Mouse (Mus musculus) CD4-positive helper T cell, adult 2 months (primary cell): ENCODE measurements around the gene Tmtc1.
A peak's percentile ranks its signal among the peaks of the same experiment; 100 is the strongest.

Experiments used
- DNase-seq: peaks from one replicate; pipeline ENCODE4 v3.0.0-alpha.2; 2012; ENCODE audit warnings: low read depth, missing footprints, low spot score

Tmtc1 gene

DNA sequence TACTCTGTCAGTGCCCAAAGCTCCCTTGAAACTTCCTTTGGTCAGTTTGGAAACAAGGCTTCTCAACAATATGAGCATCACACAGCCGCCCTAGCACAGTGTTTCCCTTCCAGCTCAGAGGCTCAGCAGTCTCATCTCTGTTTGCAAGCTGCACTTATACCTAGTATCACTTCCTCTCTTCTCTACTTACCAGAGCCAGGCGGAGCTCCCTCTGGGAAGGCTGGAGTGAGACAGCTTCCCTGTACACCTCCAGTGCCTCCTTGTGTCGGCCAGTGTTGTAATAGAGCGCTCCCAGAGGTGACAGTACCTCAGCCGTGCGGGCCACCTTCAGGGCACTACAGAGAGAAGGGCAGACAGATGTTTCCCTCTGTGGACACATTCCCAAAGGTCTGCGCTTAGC, 197.6 kb downstream of the Tmtc1 start:
- DNase-seq: no peak

DNA sequence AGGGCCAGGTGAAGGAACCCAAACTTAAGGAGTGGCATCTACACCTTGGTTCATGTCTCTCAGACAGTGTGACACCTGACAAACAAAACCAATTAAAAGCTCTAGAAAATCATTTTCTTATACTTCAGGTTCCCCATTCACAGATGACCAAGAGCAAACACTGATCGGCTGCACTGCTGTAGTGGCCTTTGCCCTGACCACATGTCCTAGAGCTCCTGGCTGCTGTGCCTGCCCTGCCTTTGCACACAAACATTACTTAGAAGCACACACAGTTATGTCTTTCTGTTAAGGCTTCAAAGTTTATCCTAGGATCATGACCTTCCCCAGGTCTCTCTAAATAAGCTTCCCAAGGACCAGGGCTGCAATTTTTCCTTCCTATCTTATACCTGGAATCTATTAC, 199.4 kb downstream of the Tmtc1 start:
- DNase-seq: no peak

DNA sequence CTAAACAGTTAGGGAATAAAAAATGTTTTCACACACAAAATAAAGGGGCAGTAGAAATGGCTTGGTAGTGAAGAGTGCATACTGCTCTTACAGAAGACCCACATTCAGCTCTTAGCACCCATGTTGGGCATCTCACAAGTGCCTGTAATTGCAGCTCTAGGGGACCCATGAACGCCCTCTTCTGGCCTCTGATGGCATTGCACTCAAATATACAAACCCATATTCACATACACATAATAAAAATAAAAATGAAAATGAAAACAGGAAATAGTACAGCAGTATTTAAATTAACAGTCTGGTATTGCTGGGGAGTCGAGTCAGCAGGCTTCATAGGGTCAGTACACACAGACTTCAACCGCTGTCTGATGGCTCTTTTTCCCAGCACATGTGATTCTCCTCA, 201.9 kb downstream of the Tmtc1 start:
- no peak for DNase-seq

DNA sequence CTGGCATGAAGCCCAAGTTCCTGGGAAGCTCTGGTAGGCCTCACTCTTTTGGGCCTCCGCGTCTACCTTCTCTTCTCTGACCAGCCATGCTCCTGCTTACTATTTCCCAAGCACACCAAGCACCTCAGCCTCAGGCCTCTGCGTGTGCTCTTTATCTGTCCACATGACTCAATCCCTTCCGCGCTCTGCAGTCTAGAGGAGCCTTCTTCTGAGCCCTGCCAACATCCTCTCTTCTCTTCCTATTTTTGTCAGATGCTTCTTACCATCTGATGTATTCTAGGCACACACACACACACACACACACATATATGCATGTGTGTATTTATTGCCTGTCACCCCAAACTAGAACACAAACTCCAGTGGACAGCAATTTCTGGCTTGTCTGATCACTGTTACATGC, 202.5 kb downstream of the Tmtc1 start:
- no peak for DNase-seq

DNA sequence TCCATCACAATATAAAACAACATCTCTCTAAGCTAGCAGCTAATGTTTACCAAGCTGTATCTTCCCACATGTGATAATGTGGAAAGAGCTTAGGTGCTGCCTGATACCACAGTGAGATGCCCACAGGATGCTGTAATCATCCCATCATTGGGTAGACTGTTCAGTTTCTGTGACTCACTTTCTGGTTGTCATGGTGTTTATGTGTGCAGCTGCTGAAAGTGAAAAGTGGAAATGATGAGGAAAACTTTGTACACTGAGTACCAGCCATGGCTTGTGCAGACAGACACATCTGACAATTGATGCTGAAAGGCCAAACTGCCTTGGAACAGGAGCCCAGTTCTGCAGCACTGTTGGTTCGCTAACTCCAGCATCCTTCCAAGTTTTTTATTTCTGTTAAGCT, 204.9 kb downstream of the Tmtc1 start:
- no peak for DNase-seq

DNA sequence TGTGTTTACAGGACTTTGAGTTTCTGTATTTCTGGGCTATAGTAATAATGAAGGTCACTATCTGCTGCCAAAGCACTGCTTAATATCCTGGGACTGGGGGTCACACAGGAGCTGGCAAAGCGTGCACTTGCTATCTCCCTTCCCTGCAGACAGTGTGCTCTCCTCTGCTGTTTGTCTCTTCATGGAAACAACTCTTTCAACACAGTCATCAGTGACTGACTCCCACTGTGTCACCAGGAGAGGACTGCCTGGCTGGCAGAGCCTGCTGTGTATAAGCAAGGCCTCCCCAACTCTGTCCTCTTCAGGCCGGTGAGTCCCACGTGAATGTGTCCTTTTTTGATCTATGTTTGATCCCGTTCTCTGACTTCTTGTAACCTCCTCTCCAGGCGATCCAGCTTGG, 206.7 kb downstream of the Tmtc1 start:
- DNase-seq: no peak

DNA sequence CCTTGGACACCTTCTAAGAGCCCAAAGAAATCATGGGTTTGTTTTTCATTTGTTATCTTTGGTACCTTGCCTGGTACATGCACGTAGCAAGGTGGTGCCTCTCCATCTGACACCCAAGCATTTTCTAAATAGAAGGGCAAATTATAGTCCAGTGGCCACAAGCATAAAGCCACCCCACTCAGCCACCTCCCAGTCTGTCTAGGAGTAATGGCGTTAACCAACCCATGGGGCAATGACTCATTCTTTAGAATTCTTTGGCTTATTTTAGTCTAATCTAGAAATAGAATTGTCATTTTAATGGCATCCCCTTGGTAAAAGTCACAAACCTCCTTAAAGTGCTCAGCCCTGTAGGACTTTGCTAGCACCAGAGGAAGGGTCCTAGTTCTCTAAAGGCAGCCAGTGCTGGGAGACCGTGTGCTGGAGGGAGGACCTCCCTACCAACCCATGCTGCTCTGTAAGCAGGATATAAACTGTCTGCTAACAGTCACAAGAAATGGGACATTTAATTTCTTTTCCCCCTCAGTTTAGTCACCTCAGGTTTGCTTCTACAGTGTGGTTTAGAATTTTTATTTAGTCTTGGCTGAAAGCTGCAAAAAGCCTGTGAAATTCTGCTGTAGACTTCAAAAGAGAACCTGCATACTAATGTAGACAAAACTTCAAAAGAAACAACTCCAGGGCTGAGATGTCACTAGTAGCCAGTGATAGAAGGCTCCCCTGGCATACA, 209.9 kb downstream of the Tmtc1 start:
- DNase-seq: no peak

DNA sequence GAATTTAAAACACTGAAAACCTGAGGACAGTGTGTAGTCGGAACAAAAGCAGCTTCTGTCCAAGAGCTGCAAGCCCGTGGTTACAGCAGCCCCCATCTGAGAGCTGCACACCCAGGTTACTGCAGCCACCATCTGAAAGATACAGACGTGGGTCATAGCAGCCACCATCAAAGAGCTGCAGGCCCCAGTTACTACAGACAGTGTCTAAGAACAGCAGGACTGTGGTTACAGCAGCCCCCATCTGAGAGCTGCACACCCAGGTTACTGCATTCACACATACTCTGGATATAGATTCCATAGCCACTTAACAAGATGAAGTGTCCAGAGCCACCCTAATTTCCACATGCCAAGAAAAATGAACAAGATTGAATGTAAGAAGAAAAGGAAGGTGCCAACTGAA, 216.6 kb downstream of the Tmtc1 start:
- no peak for DNase-seq

DNA sequence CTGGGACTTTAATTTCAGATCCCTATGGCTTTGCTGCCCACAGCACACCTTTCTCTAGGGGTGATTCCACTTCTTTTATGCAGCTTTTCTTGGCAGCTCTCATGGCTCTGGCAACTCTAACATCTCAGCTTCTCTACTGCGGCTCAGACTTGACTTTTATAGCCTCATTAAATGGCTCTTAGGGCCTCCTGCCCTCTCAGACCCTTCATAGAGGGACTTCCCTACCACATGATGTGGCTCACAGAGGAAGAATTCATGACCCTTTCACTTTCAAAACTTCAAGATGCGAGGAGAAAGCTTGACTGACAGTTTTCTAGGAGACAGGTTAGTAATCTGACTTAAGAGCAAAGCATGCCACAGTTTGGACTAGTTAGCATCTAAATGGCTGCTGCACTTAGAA, 221.5 kb downstream of the Tmtc1 start:
- DNase-seq: no peak

DNA sequence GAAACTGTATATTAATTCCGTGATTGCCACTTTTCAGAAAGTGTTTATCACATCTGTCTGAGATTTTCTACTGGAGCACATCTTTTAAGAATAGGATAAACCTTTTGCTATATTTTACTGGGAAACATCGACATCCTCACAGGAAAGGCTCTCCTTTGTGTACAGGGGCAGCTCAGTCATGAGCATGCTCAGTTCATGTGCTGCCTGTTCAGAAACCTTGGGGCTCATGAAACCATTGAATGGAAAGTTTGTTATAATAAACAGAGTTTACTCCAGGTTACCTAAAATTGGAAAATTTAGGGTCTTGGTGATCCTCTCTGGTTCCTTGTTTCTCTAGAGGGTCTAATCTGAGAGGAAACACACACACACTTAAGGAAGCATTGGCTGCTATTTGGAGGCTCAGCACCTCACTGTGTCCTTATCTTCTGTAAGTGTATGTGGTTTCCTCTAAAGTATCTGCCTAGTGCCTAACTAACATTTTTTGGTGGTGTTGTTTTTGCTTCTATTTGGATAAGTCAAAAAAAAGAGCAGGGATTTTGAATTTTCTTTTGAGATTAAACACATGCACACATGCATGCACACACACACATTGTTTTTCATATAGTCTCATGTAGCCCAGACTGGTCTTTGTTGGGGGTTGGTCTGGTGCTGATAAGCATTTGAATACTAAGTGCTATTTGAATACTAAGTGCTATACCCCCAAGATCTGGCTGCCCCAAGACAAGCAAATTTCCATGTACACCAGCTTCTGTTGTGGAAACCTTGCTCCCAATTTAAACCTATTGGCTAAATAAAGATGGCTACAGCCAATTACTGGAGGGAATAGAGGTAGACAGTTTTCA, 225.7 kb downstream of the Tmtc1 start:
- DNase-seq: no peak

DNA sequence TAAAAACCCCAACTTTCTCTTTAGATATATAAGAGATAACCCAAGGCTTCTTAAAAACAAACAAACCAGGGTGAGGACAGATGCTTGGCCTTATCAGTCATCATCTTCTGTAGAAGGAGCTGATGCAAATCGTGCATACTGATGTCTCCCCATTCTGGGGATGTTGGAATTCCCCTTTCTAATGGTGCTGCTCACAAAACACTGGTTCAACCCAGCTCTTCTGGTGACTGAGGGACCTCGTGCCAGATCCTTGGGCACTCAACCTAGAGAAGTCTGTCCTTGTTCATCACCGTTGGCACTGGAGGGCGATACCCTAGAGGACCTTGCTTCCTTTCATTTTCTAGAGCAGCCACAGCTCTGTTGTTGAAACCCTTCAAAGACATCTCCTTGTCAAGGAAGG, 227.4 kb downstream of the Tmtc1 start:
- DNase-seq: peak; percentile 15

DNA sequence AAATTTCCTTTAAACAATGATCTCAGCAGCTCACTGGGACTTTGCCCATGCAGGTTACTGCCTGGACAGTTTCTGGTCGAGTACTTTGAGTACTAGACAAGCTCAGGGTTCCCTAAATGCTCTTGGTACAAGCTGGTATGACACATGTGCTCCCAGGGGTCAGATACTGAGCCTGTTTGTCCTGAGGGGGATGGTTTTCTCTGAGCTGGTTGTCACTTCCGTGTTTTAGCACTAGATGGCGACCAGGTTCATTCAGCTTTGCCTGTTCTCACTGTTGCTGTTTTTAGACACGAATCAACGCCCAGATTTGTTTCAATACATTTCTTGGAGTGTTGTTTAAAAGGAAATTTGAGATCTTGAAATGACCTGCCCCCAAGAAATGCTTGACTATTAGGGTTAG, 229.4 kb downstream of the Tmtc1 start:
- DNase-seq: peak; percentile 49

DNA sequence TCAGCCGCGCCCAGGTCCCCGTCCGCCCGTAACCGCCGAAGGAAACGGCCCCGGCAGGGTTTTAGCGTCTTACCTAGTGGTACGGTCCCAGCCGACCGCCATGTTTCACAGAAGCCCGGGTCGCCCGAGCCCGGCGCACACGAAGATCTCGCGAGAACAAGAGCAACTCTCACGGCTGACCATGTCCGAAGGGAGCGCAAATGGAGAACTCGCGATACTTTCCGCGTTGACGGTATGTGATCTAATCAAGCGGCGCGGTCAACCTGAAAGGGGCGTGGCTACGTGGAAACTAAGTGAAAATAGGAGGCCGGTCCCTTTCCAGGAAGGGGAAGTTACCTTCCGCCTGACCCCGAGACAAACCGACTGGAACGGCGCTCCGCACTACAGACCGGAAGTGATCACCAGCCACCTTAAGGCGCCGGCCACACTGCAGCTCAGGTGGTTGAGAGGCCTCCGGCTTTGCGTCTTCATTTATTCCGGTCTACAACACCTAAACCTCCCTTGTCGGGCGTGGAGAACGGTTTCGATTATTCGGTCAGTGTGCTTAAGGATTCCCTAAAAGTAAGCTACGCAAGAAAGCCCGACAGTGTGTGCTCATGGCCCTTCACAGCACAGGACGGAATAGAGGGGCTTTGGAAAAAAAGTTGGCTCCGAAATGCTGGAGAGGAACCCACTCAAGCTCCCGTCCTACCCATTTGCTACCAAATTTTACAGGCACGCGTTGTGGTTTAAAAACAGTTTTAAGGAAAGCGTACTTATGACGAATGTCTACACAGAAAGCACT, 232.1 kb downstream of the Tmtc1 start, which contains the start of gene Ergic2:
Ergic2 (minus strand) TSS at position 478 of the 784 bp plus-strand sequence.
- peak; percentile 98 for DNase-seq

DNA sequence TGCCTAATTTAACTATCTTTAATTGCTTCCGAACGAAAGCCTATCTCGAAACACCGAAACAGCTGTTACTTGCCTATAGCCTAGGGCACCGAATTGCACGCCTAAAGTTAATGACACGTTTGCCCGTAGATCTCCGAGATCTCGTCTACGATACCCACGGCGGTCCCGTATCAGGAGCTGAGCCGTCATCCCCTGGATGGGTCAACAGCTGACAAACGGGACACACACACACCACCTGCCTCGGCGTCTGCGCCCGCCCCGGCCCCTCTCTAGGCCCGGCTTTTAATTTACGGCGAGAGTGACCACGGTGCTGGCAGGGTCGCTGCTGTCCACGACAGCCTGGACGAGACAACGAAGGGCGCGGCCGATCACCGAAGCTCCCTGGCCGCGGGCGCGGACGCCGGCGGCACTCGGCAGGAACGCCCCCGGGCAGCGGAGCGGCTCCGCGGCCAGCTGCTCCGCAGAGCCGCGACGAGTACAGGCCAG, 232.8 kb downstream of the Tmtc1 start:
- no peak for DNase-seq

DNA sequence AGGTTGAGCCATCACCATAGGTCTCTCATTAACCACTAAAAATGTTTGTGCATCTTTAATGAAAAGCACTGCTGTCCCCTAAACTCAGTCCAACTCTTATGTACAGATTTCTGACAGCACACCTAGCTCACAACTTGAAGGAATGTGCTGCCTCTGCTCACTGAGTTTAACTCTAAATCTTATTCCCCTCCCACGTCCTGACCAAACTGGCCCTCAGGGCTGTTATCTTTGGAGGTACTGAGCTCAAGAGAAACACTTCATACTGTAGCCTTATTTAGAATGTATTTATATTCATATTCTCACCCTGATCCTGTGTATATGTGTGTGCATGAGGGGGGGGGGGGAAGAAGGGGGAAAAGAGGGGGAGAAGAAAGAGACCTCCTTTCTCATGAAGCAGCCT, 236.7 kb downstream of the Tmtc1 start:
- no peak for DNase-seq

DNA sequence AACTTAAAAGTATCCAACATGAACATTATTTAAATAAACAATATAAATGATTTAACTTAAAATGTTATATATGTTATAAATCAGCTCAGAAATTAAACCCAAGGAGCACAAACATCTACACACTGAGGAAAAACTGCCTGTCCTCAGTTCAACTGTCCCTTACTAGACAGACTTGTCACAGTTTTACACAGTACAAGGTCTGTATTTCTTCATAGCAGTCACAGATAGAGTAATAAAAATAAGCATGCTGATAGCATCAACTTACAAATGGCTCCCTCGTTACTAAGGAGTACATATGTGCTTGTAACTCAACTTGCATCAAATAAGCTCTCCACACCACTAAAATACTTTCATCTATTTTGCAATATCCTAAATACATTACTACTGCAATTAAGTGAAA, 239.1 kb downstream of the Tmtc1 start:
- DNase-seq: no peak

DNA sequence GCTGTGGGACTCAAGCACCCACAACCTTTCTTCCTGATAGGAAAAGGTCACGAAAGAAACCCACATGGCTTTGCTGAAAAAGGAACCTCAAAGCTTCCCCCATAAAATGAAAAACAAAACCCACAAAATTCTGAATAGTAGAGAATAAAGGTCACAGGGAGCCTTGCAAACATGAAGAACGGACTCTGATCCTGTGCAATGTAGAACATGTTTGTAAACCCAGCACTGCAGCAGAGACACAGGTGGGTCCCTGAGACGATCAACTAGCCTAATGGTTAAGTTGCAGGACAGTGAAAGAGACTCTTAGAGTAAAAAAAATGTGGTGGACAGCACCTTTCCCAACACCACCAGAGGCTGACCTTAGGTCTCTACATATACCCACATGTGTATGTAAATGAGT, 244.5 kb downstream of the Tmtc1 start:
- no peak for DNase-seq

DNA sequence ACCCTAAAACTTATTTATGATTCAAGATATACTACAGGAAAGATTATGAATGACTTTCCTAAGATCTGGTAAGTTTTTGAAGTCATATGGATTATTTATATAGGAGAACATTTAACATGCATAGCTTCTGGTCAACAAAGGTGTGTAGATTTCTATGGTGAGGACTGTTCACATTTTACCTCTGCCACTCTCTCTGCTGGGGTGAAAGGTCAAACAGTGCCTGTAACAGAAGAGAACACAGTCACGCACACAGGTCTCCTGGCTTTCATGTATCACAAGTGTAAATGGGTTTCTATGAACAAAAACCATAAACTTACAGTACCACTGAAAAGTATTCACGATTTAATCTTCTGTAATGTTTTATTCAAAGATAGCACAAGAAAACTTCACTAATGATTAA, 245.0 kb downstream of the Tmtc1 start:
- DNase-seq: no peak

DNA sequence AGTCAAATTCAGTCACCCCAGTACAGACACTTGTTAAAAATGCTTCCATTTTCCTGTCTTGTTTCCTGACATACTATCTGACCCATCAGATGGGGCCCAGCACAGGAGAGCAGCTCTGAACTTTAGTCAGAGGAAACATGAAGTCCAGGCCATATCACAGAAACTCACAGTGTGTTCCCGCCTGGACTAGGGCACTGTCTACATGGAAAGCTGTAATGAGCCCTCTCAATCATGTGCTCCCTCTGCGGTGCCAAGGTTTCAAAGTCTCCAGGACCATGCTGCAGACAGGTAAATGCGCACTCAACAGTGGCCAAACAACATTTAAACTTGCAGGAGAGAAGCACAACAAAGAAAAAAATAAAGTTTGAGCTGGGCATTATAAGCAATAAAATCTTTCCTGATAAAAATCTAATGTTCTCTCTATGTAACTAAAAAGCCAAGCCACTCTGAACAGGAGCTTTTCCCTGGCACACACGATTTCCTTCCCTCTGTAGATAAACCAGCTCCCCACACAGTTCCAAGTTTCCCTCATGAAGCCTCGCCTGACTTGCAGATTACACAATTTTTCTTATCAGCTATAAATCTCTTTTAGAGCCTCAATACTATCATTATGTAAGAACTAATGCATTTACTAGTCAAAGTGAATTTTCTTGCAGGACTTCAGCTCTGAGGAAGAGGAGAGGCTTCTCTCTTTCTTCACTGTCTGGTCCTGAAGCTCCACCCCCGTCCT, 250.1 kb downstream of the Tmtc1 start:
- DNase-seq: no peak

DNA sequence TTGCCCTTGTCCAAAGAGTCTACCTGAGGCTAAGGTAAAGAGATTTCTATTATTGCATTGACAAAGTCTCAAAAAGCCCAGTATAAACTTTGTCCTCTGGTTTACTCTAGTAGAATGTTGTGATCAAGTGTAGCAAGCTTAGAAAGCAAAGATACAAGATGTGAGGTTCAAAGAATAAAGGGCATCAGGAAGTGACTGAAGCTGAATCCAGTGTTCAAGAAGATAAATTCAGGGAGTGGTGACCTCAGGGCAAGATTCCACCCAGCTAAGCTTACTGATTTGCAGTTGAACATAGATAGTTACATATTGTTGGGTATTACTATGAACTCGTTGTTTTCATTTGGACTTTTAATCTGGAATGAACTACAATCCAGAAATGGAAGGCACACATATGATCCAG, 258.5 kb downstream of the Tmtc1 start:
- DNase-seq: no peak
